26 mouse cellular contexts compared by ENCODE assay signal in genomic region chr19:38970741-38971140, GRCm38 (mm10). TPM values are rescaled to one million over a fixed set of nuclear protein-coding genes. Genes with fewer than 3 reads are reported as not detected.
DNase-seq lines count a peak whose midpoint lies in the region; ATAC-seq lines count a peak whose summit lies in the region.
"Had no signal": no experiment of that assay in that cellular context is flagged by ENCODE, and none has a peak within 500 bp of the region (broad histone marks: within the 10 kb centered on the region; RNA-seq: fewer than 3 reads in every experiment).

No protein-coding gene starts in this region.

- H3K27me3 ChIP-seq in forebrain, embryonic 11.5 days (ENCODE audit: control insufficient read depth, insufficient read depth, low read length): no peaks in the 10 kb centered on the region
- H3K27me3 ChIP-seq in forebrain, embryonic 10.5 days (ENCODE audit: poor library complexity, severe bottlenecking): no peaks in the 10 kb centered on the region
- H3K27me3 ChIP-seq: embryonic facial prominence, embryonic 13.5 days; limb, embryonic 15.5 days; liver, embryonic 15.5 days; midbrain, embryonic 12.5 days had no signal

- H3K27ac ChIP-seq in forebrain, embryonic 11.5 days (ENCODE audit: low read depth, low read length): no peak overlapping the region
- H3K27ac ChIP-seq in forebrain, embryonic 10.5 days: no peak overlapping the region
- H3K27ac ChIP-seq: embryonic facial prominence, embryonic 13.5 days; limb, embryonic 15.5 days; liver, embryonic 15.5 days; midbrain, embryonic 12.5 days had no signal

- DNase-seq in forebrain, embryonic 11.5 days (ENCODE audit: low spot score): no peak
- no peak for DNase-seq in forebrain, embryonic 10.5 days (ENCODE audit: extremely low spot score, low spot score)
- DNase-seq in layer of hippocampus, adult 9-10 months (ENCODE audit: low spot score): peak; percentile 16
- no peak for DNase-seq in layer of hippocampus, postnatal 36 days
- DNase-seq in R1 (ENCODE audit: low read depth, low spot score): peak; percentile 41
- DNase-seq in kidney, adult 9 months: no peak
- no peak for DNase-seq in heart, postnatal 25 days (ENCODE audit: low spot score)
- DNase-seq: B cell, adult 2 months; cerebellum, adult 9-11 months; heart, adult 11 months; kidney, adult 11 months; kidney, postnatal 14 days; right cerebral cortex, postnatal 14 days; spleen, adult 18-20 months; thymus, postnatal 4 days had no signal

- 0 out of 2 replicates have a peak, but pooled peaks have one; percentile 31 for ATAC-seq in forebrain, embryonic 11.5 days (replicated peaks; ENCODE audit: low FRiP score)
- ATAC-seq in activated CD4-positive, CD25-positive, alpha-beta regulatory T cell, adult 4 months: no peak

- no peak overlapping the region for H3K4me3 ChIP-seq in forebrain, embryonic 11.5 days (ENCODE audit: low read depth, low read length)
- H3K4me3 ChIP-seq in forebrain, embryonic 10.5 days: no peak overlapping the region
- H3K4me3 ChIP-seq: embryonic facial prominence, embryonic 13.5 days; limb, embryonic 15.5 days; liver, embryonic 15.5 days; midbrain, embryonic 12.5 days had no signal

- no peaks in the 10 kb centered on the region; the same call in 1 of the 2 replicates for H3K36me3 ChIP-seq in forebrain, embryonic 11.5 days (ENCODE audit: control insufficient read depth, insufficient read depth, low read length)
- H3K36me3 ChIP-seq in forebrain, embryonic 10.5 days (replicated peaks): peaks cover 76% of the 10 kb centered on the region

- no peak overlapping the region for H3K4me2 ChIP-seq in forebrain, embryonic 11.5 days (ENCODE audit: low read depth, low read length, severe bottlenecking)
- H3K4me2 ChIP-seq: embryonic facial prominence, embryonic 13.5 days; limb, embryonic 15.5 days; liver, embryonic 15.5 days; midbrain, embryonic 12.5 days had no signal

- H3K9me3 ChIP-seq in forebrain, embryonic 11.5 days (ENCODE audit: control insufficient read depth, low read length): no peaks in the 10 kb centered on the region
- H3K9me3 ChIP-seq in forebrain, embryonic 10.5 days: no peaks in the 10 kb centered on the region
- H3K9me3 ChIP-seq: embryonic facial prominence, embryonic 13.5 days; limb, embryonic 15.5 days; liver, embryonic 15.5 days; midbrain, embryonic 12.5 days had no signal

- H3K4me1 ChIP-seq in forebrain, embryonic 11.5 days (replicated peaks; ENCODE audit: control insufficient read depth, insufficient read depth, low read length): no peaks in the 10 kb centered on the region
- no peaks in the 10 kb centered on the region for H3K4me1 ChIP-seq in forebrain, embryonic 10.5 days
- H3K4me1 ChIP-seq: embryonic facial prominence, embryonic 13.5 days; limb, embryonic 15.5 days; liver, embryonic 15.5 days; midbrain, embryonic 12.5 days had no signal

- intact Hi-C loops in heart, postnatal 25 days (cut with DNase I): no loop called here

- no peak overlapping the region for H3K9ac ChIP-seq in forebrain, embryonic 11.5 days (ENCODE audit: low read length)
- H3K9ac ChIP-seq: embryonic facial prominence, embryonic 13.5 days; limb, embryonic 15.5 days; liver, embryonic 15.5 days; midbrain, embryonic 12.5 days had no signal

- WGBS in forebrain, embryonic 11.5 days: 86% methylated on average over 6 of the region's 6 CpGs
- 95% methylated on average over 6 of the region's 6 CpGs for WGBS in forebrain, embryonic 10.5 days

RNA-seq across cellular contexts. Expression of gene Cyp2c55, which starts 36.1 kb away (rescaled TPM):
- polyA plus RNA-seq in forebrain, embryonic 11.5 days (2014; fragmentation: Nextera tagmentation; extraction: Ambion mirVana): not detected in 2 replicates
- not detected in 2 replicates for polyA plus RNA-seq in forebrain, embryonic 10.5 days (2016; fragmentation: Nextera tagmentation; extraction: Ambion mirVana)
- total RNA-seq in layer of hippocampus, postnatal 36 days (2021): under 1 TPM; 0.51 to 0.55 TPM
- not detected for polyA plus RNA-seq in activated CD4-positive, CD25-positive, alpha-beta regulatory T cell, adult 4 months (2017; shearing (Covaris generic))
- total RNA-seq in heart, postnatal 25 days (2021): not detected
- total RNA-seq: gastrocnemius, adult 8-10 months had no signal
- polyA plus RNA-seq: cortical plate, adult 2 months; embryonic facial prominence, embryonic 13.5 days; heart, embryonic 14.5 days; hindbrain, embryonic 11.5 days; limb, embryonic 15.5 days; liver, embryonic 15.5 days; lung, embryonic 16.5 days; midbrain, embryonic 12.5 days; neural tube, embryonic 14.5 days had no signal

RNA-seq across cellular contexts. Expression of gene Hells, which starts 40.0 kb away (rescaled TPM):
- polyA plus RNA-seq in forebrain, embryonic 11.5 days (2014; fragmentation: Nextera tagmentation; extraction: Ambion mirVana): 99.7 and 109 TPM in 2 replicates
- 115 and 122 TPM in 2 replicates for polyA plus RNA-seq in forebrain, embryonic 10.5 days (2016; fragmentation: Nextera tagmentation; extraction: Ambion mirVana)
- total RNA-seq in layer of hippocampus, postnatal 36 days (2021): 1 to 10 TPM; 5.1 to 6.8 TPM
- polyA plus RNA-seq in activated CD4-positive, CD25-positive, alpha-beta regulatory T cell, adult 4 months (2017; shearing (Covaris generic)): 10 to 100 TPM; 33.3 to 37.4 TPM
- total RNA-seq in heart, postnatal 25 days (2021): under 1 TPM; 0.73 TPM

Comparison
In these comparisons a context has a peak if more than half of its experiments do, and no peak if none do; other contexts are left out.
1. DNase-seq: peak in layer of hippocampus, adult 9-10 months (single experiment) and R1 (single experiment); none in forebrain, embryonic 11.5 days (single experiment), forebrain, embryonic 10.5 days (single experiment), layer of hippocampus, postnatal 36 days (0 of 2), kidney, adult 9 months (single experiment) and heart, postnatal 25 days (single experiment).